In genomic region chr7:27228865-27229264, GRCm38 (mm10) we compare ENCODE assay signal across 7 mouse cellular contexts. TPM values are rescaled to one million over a fixed set of nuclear protein-coding genes. Genes with fewer than 3 reads are reported as not detected.
DNase-seq lines count a peak whose midpoint lies in the region; ATAC-seq and TF ChIP-seq lines count a peak whose summit lies in the region.

No protein-coding gene starts in this region.

- no peak for TF ChIP-seq CTCF in spleen, adult 2 months (IDR thresholded peaks at IDR 0.05; ENCODE audit: extremely low read depth, insufficient read depth, insufficient read length, insufficient replicate concordance)

- H3K27me3 ChIP-seq in spleen, adult 2 months (ENCODE audit: control insufficient read depth, insufficient read depth, low read length), result no peaks in the 10 kb centered on the region
- no peaks in the 10 kb centered on the region for H3K27me3 ChIP-seq in forebrain, embryonic 12.5 days
- no peaks in the 10 kb centered on the region for H3K27me3 ChIP-seq in liver, embryonic 13.5 days

- H3K9ac ChIP-seq in forebrain, embryonic 12.5 days, result peak overlapping the region; percentile 54
- H3K9ac ChIP-seq in liver, embryonic 13.5 days, result peak overlapping the region; percentile 88

- H3K4me2 ChIP-seq in forebrain, embryonic 12.5 days, result peak overlapping the region; percentile 91
- peak overlapping the region; percentile 96 for H3K4me2 ChIP-seq in liver, embryonic 13.5 days

- peak overlapping the region; percentile 84 for H3K27ac ChIP-seq in spleen, adult 2 months (ENCODE audit: insufficient read depth, low read length)
- H3K27ac ChIP-seq in forebrain, embryonic 12.5 days, result peak overlapping the region; percentile 79
- H3K27ac ChIP-seq in liver, embryonic 13.5 days, result peak overlapping the region; percentile 84

- DNase-seq in spleen, adult 2 months (ENCODE audit: low read depth in 1 of 2, low spot score in 2 of 2), result no peak
- DNase-seq in spleen, postnatal 36 days (ENCODE audit: low spot score in 2 of 2), result no peak
- DNase-seq in liver, embryonic 13.5 days, result no peak
- DNase-seq in testis, postnatal 10 days (ENCODE audit: low spot score), result peak; percentile 37
- DNase-seq in cerebellum, postnatal 14 days, result no peak
- DNase-seq in MN1 (ENCODE audit: low spot score), result no peak

- no peak for TF ChIP-seq POLR2A in spleen, adult 2 months (IDR thresholded peaks at IDR 0.05; ENCODE audit: low read depth, low read length)

- WGBS in spleen, adult 2 months, result 15% methylated on average over 6 of the region's 6 CpGs
- 14% methylated on average over 6 of the region's 6 CpGs for WGBS in forebrain, embryonic 12.5 days
- WGBS in liver, embryonic 13.5 days (ENCODE audit: insufficient replicate concordance), result 14% methylated on average over 6 of the region's 6 CpGs

- no peaks in the 10 kb centered on the region for H3K36me3 ChIP-seq in spleen, adult 2 months (ENCODE audit: control insufficient read depth, insufficient read depth, low read length)
- H3K36me3 ChIP-seq in forebrain, embryonic 12.5 days (replicated peaks), result no peaks in the 10 kb centered on the region
- no peaks in the 10 kb centered on the region for H3K36me3 ChIP-seq in liver, embryonic 13.5 days

- ATAC-seq in forebrain, embryonic 12.5 days (ENCODE audit: low FRiP score), result no peak
- ATAC-seq in liver, embryonic 13.5 days (ENCODE audit: low read depth), result no peak

- no peaks in the 10 kb centered on the region for H3K9me3 ChIP-seq in forebrain, embryonic 12.5 days
- no peaks in the 10 kb centered on the region for H3K9me3 ChIP-seq in liver, embryonic 13.5 days (replicated peaks)

- peak overlapping the region; percentile 76 for H3K4me3 ChIP-seq in spleen, adult 2 months (ENCODE audit: extremely low read depth, insufficient read depth, insufficient read length)
- H3K4me3 ChIP-seq in forebrain, embryonic 12.5 days (replicated peaks), result peak overlapping the region; percentile 83
- H3K4me3 ChIP-seq in liver, embryonic 13.5 days (replicated peaks), result peak overlapping the region; percentile 84

- H3K4me1 ChIP-seq in spleen, adult 2 months (ENCODE audit: control insufficient read depth, insufficient read depth, insufficient read length), result peaks cover 18% of the 10 kb centered on the region; the same call in 1 of the 2 replicates
- peaks cover 54% of the 10 kb centered on the region for H3K4me1 ChIP-seq in forebrain, embryonic 12.5 days
- peaks cover 68% of the 10 kb centered on the region for H3K4me1 ChIP-seq in liver, embryonic 13.5 days (replicated peaks)

RNA-seq across cellular contexts. Expression of gene Itpkc, which starts 0.4 kb away (rescaled TPM):
- polyA plus RNA-seq in spleen, adult 2 months (2012; rRNA removed), result 5.9 and 7.0 TPM in 2 replicates
- polyA plus RNA-seq in forebrain, embryonic 12.5 days (2016; fragmentation: Nextera tagmentation; extraction: Ambion mirVana), result 6.3 and 7.5 TPM in 2 replicates
- polyA plus RNA-seq in liver, embryonic 13.5 days (2015; fragmentation: Nextera tagmentation; extraction: Ambion mirVana), result 1.4 and 1.9 TPM in 2 replicates

RNA-seq across cellular contexts. Expression of gene Coq8b, which starts 4.0 kb away (rescaled TPM):
- 28.9 and 36.4 TPM in 2 replicates for polyA plus RNA-seq in spleen, adult 2 months (2012; rRNA removed)
- 20.2 and 21.0 TPM in 2 replicates for polyA plus RNA-seq in forebrain, embryonic 12.5 days (2016; fragmentation: Nextera tagmentation; extraction: Ambion mirVana)
- 15.1 and 17.7 TPM in 2 replicates for polyA plus RNA-seq in liver, embryonic 13.5 days (2015; fragmentation: Nextera tagmentation; extraction: Ambion mirVana)

RNA-seq across cellular contexts. Expression of gene Numbl, which starts 29.4 kb away (rescaled TPM):
- 6.1 and 7.6 TPM in 2 replicates for polyA plus RNA-seq in spleen, adult 2 months (2012; rRNA removed)
- 40.6 and 41.8 TPM in 2 replicates for polyA plus RNA-seq in forebrain, embryonic 12.5 days (2016; fragmentation: Nextera tagmentation; extraction: Ambion mirVana)
- 1.7 TPM in 2 replicates for polyA plus RNA-seq in liver, embryonic 13.5 days (2015; fragmentation: Nextera tagmentation; extraction: Ambion mirVana)

RNA-seq across cellular contexts. Expression of gene Snrpa, which starts 32.8 kb away (rescaled TPM):
- polyA plus RNA-seq in spleen, adult 2 months (2012; rRNA removed), result 93.7 and 142 TPM in 2 replicates
- polyA plus RNA-seq in forebrain, embryonic 12.5 days (2016; fragmentation: Nextera tagmentation; extraction: Ambion mirVana), result 302 and 306 TPM in 2 replicates
- 115 and 129 TPM in 2 replicates for polyA plus RNA-seq in liver, embryonic 13.5 days (2015; fragmentation: Nextera tagmentation; extraction: Ambion mirVana)

RNA-seq across cellular contexts. Expression of gene BC024978, which starts 33.3 kb away (rescaled TPM):
- 9.5 and 12.1 TPM in 2 replicates for polyA plus RNA-seq in spleen, adult 2 months (2012; rRNA removed)
- 3.9 and 4.1 TPM in 2 replicates for polyA plus RNA-seq in forebrain, embryonic 12.5 days (2016; fragmentation: Nextera tagmentation; extraction: Ambion mirVana)
- polyA plus RNA-seq in liver, embryonic 13.5 days (2015; fragmentation: Nextera tagmentation; extraction: Ambion mirVana), result 0.62 and 1.2 TPM in 2 replicates
